Mouse (Mus musculus): ENCODE data around the gene Gngt2. TPM values are rescaled to one million over a fixed set of nuclear protein-coding genes. Genes with fewer than 3 reads are reported as not detected.

Gene Gngt2
- polyA plus RNA-seq, 1 experiment from 2014 or later: 2.6 TPM

GRCm38 (mm10) chr11:95827168-95827447 is 9.9 kb upstream of the Gngt2 start:
- WGBS: 34% methylated on average over 3 of the region's 3 CpGs
- Histone ChIP-seq H3K9me3 (no peaks in the 10 kb centered on the region), H3K27ac (replicated peaks) (no peak overlapping the region), H3K4me2 (replicated peaks) (no peak overlapping the region), H3K4me3 (no peak overlapping the region), H3K36me3 (no peaks in the 10 kb centered on the region), H3K4me1 (peaks cover 27% of the 10 kb centered on the region), H3K9ac (replicated peaks) (no peak overlapping the region), H3K27me3 (peaks cover 79% of the 10 kb centered on the region)
- no peak for ATAC-seq (replicated peaks)

GRCm38 (mm10) chr11:95827464-95828085 is 9.4 kb upstream of the Gngt2 start:
- peaks cover 84% of the 10 kb centered on the region for H3K27me3 ChIP-seq
- H3K4me2 ChIP-seq (replicated peaks): no peak overlapping the region
- H3K4me3 ChIP-seq: no peak overlapping the region
- H3K9me3 ChIP-seq: no peaks in the 10 kb centered on the region
- H3K36me3 ChIP-seq: no peaks in the 10 kb centered on the region
- 19% methylated on average over 3 of the region's 3 CpGs for WGBS
- H3K4me1 ChIP-seq: peaks cover 27% of the 10 kb centered on the region
- no peak overlapping the region for H3K9ac ChIP-seq (replicated peaks)
- H3K27ac ChIP-seq (replicated peaks): no peak overlapping the region
- ATAC-seq (replicated peaks): no peak

- Histone ChIP-seq H3K9ac (replicated peaks) (no peak overlapping the region), H3K27ac (replicated peaks) (no peak overlapping the region), H3K4me3 (no peak overlapping the region), H3K4me1 (peaks cover 28% of the 10 kb centered on the region), H3K36me3 (no peaks in the 10 kb centered on the region), H3K9me3 (no peaks in the 10 kb centered on the region), H3K4me2 (replicated peaks) (no peak overlapping the region), H3K27me3 (peaks cover 86% of the 10 kb centered on the region)
- WGBS: 75% methylated on average over 11 of the region's 11 CpGs
- ATAC-seq (replicated peaks): no peak
Measured at GRCm38 (mm10) chr11:95828181-95828964, 8.6 kb upstream of the Gngt2 start.

- WGBS: 33% methylated on average over 4 of the region's 4 CpGs
- H3K27ac ChIP-seq (replicated peaks): no peak overlapping the region
- no peak for ATAC-seq (replicated peaks)
- H3K27me3 ChIP-seq: peaks cover 94% of the 10 kb centered on the region
- peaks cover 32% of the 10 kb centered on the region for H3K4me1 ChIP-seq
- no peak overlapping the region for H3K4me3 ChIP-seq
- H3K4me2 ChIP-seq (replicated peaks): no peak overlapping the region
- no peaks in the 10 kb centered on the region for H3K9me3 ChIP-seq
- no peak overlapping the region for H3K9ac ChIP-seq (replicated peaks)
- H3K36me3 ChIP-seq: no peaks in the 10 kb centered on the region
Measured at GRCm38 (mm10) chr11:95829526-95830050, 7.4 kb upstream of the Gngt2 start.

GRCm38 (mm10) chr11:95830411-95831275 is 6.4 kb upstream of the Gngt2 start:
- Histone ChIP-seq H3K4me1 (peaks cover 25% of the 10 kb centered on the region), H3K4me3 (peak overlapping the region; percentile 22), H3K27me3 (peaks cover 94% of the 10 kb centered on the region), H3K27ac (replicated peaks) (no peak overlapping the region), H3K9me3 (no peaks in the 10 kb centered on the region), H3K4me2 (replicated peaks) (peak overlapping the region; percentile 18), H3K36me3 (no peaks in the 10 kb centered on the region), H3K9ac (replicated peaks) (peak overlapping the region; percentile 2; the same call in 1 of the 2 replicates)
- 2% methylated on average over 80 of the region's 80 CpGs for WGBS
- no peak for ATAC-seq (replicated peaks)

- ATAC-seq (replicated peaks): no peak
- H3K9ac ChIP-seq (replicated peaks): no peak overlapping the region
- WGBS: 2% methylated on average over 10 of the region's 10 CpGs
- H3K36me3 ChIP-seq: no peaks in the 10 kb centered on the region
- peaks cover 26% of the 10 kb centered on the region for H3K4me1 ChIP-seq
- H3K9me3 ChIP-seq: no peaks in the 10 kb centered on the region
- no peak overlapping the region for H3K27ac ChIP-seq (replicated peaks)
- peak overlapping the region; percentile 18; the same call in 1 of the 2 replicates for H3K4me2 ChIP-seq (replicated peaks)
- H3K4me3 ChIP-seq: peak overlapping the region; percentile 22
- H3K27me3 ChIP-seq: peaks cover 99% of the 10 kb centered on the region
Measured at GRCm38 (mm10) chr11:95831276-95831619, 5.8 kb upstream of the Gngt2 start.

DNA sequence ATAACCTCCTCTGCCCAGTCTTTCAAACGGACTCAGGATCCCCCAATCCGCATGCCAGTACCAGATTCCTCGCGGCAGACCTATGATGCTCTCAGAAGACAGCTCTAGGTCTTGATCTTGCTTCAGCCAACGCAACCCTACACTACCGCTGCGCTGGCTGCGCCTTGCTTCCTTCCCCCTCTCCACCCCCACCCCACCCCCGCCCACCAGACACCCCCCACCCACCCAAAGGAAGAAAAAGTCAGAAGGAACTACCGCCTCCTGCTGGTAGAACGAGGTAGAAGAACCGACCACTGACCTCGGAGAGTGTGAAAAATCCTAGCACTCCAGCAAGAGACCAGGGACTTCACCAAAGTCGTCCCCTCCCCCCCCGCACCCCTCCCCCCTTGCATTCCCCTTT is 5.4 kb upstream of the Gngt2 start:
- Histone ChIP-seq H3K4me1 (peaks cover 27% of the 10 kb centered on the region), H3K9me3 (no peaks in the 10 kb centered on the region), H3K4me2 (replicated peaks) (no peak overlapping the region), H3K9ac (replicated peaks) (no peak overlapping the region), H3K27me3 (peaks cover 98% of the 10 kb centered on the region), H3K4me3 (no peak overlapping the region), H3K36me3 (no peaks in the 10 kb centered on the region), H3K27ac (replicated peaks) (no peak overlapping the region)
- WGBS: 2% methylated on average over 15 of the region's 15 CpGs
- no peak for ATAC-seq (replicated peaks)

GRCm38 (mm10) chr11:95832129-95833005 is 4.6 kb upstream of the Gngt2 start:
- no peak overlapping the region for H3K4me3 ChIP-seq
- H3K4me2 ChIP-seq (replicated peaks): no peak overlapping the region
- H3K27me3 ChIP-seq: peaks cover 91% of the 10 kb centered on the region
- no peaks in the 10 kb centered on the region for H3K9me3 ChIP-seq
- no peaks in the 10 kb centered on the region for H3K36me3 ChIP-seq
- no peak for ATAC-seq (replicated peaks)
- no peak overlapping the region for H3K27ac ChIP-seq (replicated peaks)
- peaks cover 33% of the 10 kb centered on the region for H3K4me1 ChIP-seq
- H3K9ac ChIP-seq (replicated peaks): no peak overlapping the region
- 32% methylated on average over 18 of the region's 18 CpGs for WGBS

GRCm38 (mm10) chr11:95833006-95833570 is 3.9 kb upstream of the Gngt2 start:
- Histone ChIP-seq H3K4me1 (peaks cover 33% of the 10 kb centered on the region), H3K9ac (replicated peaks) (no peak overlapping the region), H3K9me3 (no peaks in the 10 kb centered on the region), H3K27me3 (peaks cover 85% of the 10 kb centered on the region), H3K36me3 (no peaks in the 10 kb centered on the region), H3K4me3 (no peak overlapping the region), H3K27ac (replicated peaks) (no peak overlapping the region), H3K4me2 (replicated peaks) (no peak overlapping the region)
- 28% methylated on average over 8 of the region's 8 CpGs for WGBS
- no peak for ATAC-seq (replicated peaks)

DNA sequence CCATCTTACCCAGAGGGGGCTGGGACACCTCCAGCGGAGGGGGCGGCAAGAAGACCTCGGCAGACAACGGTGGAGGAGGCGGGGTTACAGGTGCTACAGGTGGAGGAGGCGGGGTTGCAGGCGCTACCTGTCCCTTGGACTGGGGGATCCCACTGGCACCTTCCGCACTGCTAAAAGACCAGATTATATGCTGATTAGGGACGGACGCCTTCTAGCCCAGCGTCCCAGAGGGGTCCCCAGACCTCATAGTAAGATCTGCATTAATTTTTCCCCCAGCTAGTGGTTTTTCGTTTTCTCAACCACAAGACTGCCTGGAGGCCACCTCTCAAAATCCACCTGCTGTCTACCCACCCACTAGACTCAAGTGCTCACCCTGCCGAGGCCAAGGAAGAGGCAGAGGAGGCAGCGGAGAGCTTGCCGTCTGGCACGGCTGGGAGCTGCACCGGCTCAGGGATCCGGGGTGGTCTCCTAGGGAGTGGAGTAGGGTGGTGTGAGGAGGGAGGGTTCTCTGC is 3.3 kb upstream of the Gngt2 start:
- Histone ChIP-seq H3K9me3 (no peaks in the 10 kb centered on the region), H3K4me2 (replicated peaks) (no peak overlapping the region), H3K27me3 (peaks cover 79% of the 10 kb centered on the region), H3K4me1 (peaks cover 36% of the 10 kb centered on the region), H3K27ac (replicated peaks) (no peak overlapping the region), H3K36me3 (no peaks in the 10 kb centered on the region), H3K9ac (replicated peaks) (no peak overlapping the region), H3K4me3 (no peak overlapping the region)
- ATAC-seq (replicated peaks): no peak
- 9% methylated on average over 18 of the region's 18 CpGs for WGBS

GRCm38 (mm10) chr11:95834143-95834667 is 2.8 kb upstream of the Gngt2 start:
- no peak for ATAC-seq (replicated peaks)
- Histone ChIP-seq H3K36me3 (no peaks in the 10 kb centered on the region), H3K4me2 (replicated peaks) (no peak overlapping the region), H3K27me3 (peaks cover 74% of the 10 kb centered on the region), H3K4me1 (peaks cover 41% of the 10 kb centered on the region), H3K27ac (replicated peaks) (no peak overlapping the region), H3K9ac (replicated peaks) (no peak overlapping the region), H3K9me3 (no peaks in the 10 kb centered on the region), H3K4me3 (no peak overlapping the region)
- 6% methylated on average over 22 of the region's 22 CpGs for WGBS
